Mouse (Mus musculus) CD4-positive, CD25-positive, alpha-beta regulatory T cell (primary cell): ENCODE measurements around the gene Pelp1. TPM values are rescaled to one million over a fixed set of nuclear protein-coding genes. Genes with fewer than 3 reads are reported as not detected.

Experiments used
- polyA plus RNA-seq: library from polyadenylated mRNA; unstranded; fragments of 100-300 nt; shearing (Covaris generic); gene quantifications from one replicate; pipeline ENCODE4 v1.2.1, GENCODE M21; 2017

The Pelp1 gene
- polyA plus RNA-seq = 13.5 TPM

GRCm38 (mm10) chr11:70409594-70410296, at the start of gene Pelp1:
Gene Pelp1 (minus strand): TSS chr11:70410031.

GRCm38 (mm10) chr11:70458688-70459600, 49.1 kb upstream of the Pelp1 start, which contains the start of gene Zmynd15:
Gene Zmynd15 (plus strand): TSS chr11:70459433.

GRCm38 (mm10) chr11:70451797-70452498, 42.1 kb upstream of the Pelp1 start, which contains the start of gene Med11:
Gene Med11 (plus strand): TSS chr11:70451919.

GRCm38 (mm10) chr11:70432048-70432894, 22.4 kb upstream of the Pelp1 start, which contains the start of gene Arrb2:
Gene Arrb2 (plus strand): TSS chr11:70432635.

GRCm38 (mm10) chr11:70351868-70352267, 58.0 kb downstream of the Pelp1 start, which contains the start of gene Alox15:
Gene Alox15 (minus strand): TSS chr11:70352031.

Other genes starting within 250 kb of the Pelp1 start
- 0.47 TPM for gene Slc16a11, start 197.3 kb downstream of the Pelp1 start, polyA plus RNA-seq
- gene Slc16a13, start 189.0 kb downstream of the Pelp1 start, polyA plus RNA-seq = 3.4 TPM
- gene Bcl6b, start 180.2 kb downstream of the Pelp1 start, polyA plus RNA-seq = not detected
- 185 TPM for gene 0610010K14Rik, start 172.1 kb downstream of the Pelp1 start, polyA plus RNA-seq
- gene Gm21988, start 170.2 kb downstream of the Pelp1 start, polyA plus RNA-seq = 6.1 TPM
- gene Rnasek, start 170.2 kb downstream of the Pelp1 start, polyA plus RNA-seq = 266 TPM
- 0.17 TPM for gene Alox12, start 154.7 kb downstream of the Pelp1 start, polyA plus RNA-seq
- not detected for gene Alox12e, start 87.4 kb downstream of the Pelp1 start, polyA plus RNA-seq
- 0.41 TPM for gene Alox15, start 58.0 kb downstream of the Pelp1 start, polyA plus RNA-seq
- 284 TPM for gene Arrb2, start 22.6 kb upstream of the Pelp1 start, polyA plus RNA-seq
- gene Med11, start 41.9 kb upstream of the Pelp1 start, polyA plus RNA-seq = 70.2 TPM
- 0.13 TPM for gene Zmynd15, start 49.4 kb upstream of the Pelp1 start, polyA plus RNA-seq
- gene Cxcl16, start 50.0 kb upstream of the Pelp1 start, polyA plus RNA-seq = 1.1 TPM
- 1.2 TPM for gene Tm4sf5, start 95.2 kb upstream of the Pelp1 start, polyA plus RNA-seq
- gene Vmo1, start 104.6 kb upstream of the Pelp1 start, polyA plus RNA-seq = not detected
- gene Gltpd2, start 109.2 kb upstream of the Pelp1 start, polyA plus RNA-seq = not detected
- 353 TPM for gene Psmb6, start 115.3 kb upstream of the Pelp1 start, polyA plus RNA-seq
- gene Gm40193, start 122.9 kb upstream of the Pelp1 start, polyA plus RNA-seq = not detected
- gene Pld2, start 130.0 kb upstream of the Pelp1 start, polyA plus RNA-seq = 1.9 TPM
- 17.5 TPM for gene Mink1, start 152.8 kb upstream of the Pelp1 start, polyA plus RNA-seq
- gene 4930544D05Rik, start 205.8 kb upstream of the Pelp1 start, polyA plus RNA-seq = 0.30 TPM
- gene Chrne, start 209.2 kb upstream of the Pelp1 start, polyA plus RNA-seq = 1.1 TPM
- 0.08 TPM for gene Gp1ba, start 229.1 kb upstream of the Pelp1 start, polyA plus RNA-seq
- 428 TPM for gene Rnf167, start 237.2 kb upstream of the Pelp1 start, polyA plus RNA-seq
- 168 TPM for gene Slc25a11, start 237.4 kb upstream of the Pelp1 start, polyA plus RNA-seq
- 5,457 TPM for gene Pfn1, start 244.6 kb upstream of the Pelp1 start, polyA plus RNA-seq
- gene Eno3, start 247.2 kb upstream of the Pelp1 start, polyA plus RNA-seq = 36.6 TPM